Mouse (Mus musculus): Measurements from ENCODE around the gene 4930502E18Rik.
"Not testable (repeated sequence)": the region's sequence is repeated elsewhere in the genome, so short reads cannot be mapped to it uniquely, and the experiment has no call there.

Gene 4930502E18Rik

GRCm38 (mm10) chrX:53724596-53724995 is at the start of gene 4930502E18Rik:
Gene 4930502E18Rik, plus strand, starts transcription at chrX:53724826.
- no peak for DNase-seq

GRCm38 (mm10) chrX:53676943-53677342 is 47.7 kb upstream of the 4930502E18Rik start:
- peak; percentile 84 for DNase-seq

- not testable (repeated sequence) for DNase-seq
Observed at GRCm38 (mm10) chrX:53682650-53683049, 42.0 kb upstream of the 4930502E18Rik start.

GRCm38 (mm10) chrX:53684676-53685075 is 40.0 kb upstream of the 4930502E18Rik start:
- not testable (repeated sequence) for DNase-seq

GRCm38 (mm10) chrX:53692065-53692464 is 32.6 kb upstream of the 4930502E18Rik start:
- DNase-seq = no peak

- no peak for DNase-seq
Observed at GRCm38 (mm10) chrX:53693141-53693540, 31.5 kb upstream of the 4930502E18Rik start.

- no peak for DNase-seq
Observed at GRCm38 (mm10) chrX:53694008-53694777, 30.4 kb upstream of the 4930502E18Rik start.

GRCm38 (mm10) chrX:53699225-53699624 is 25.4 kb upstream of the 4930502E18Rik start:
- no peak for DNase-seq

- DNase-seq = no peak
Observed at GRCm38 (mm10) chrX:53702673-53703072, 22.0 kb upstream of the 4930502E18Rik start.

GRCm38 (mm10) chrX:53715942-53716322 is 8.7 kb upstream of the 4930502E18Rik start:
- DNase-seq = no peak

GRCm38 (mm10) chrX:53716323-53717182 is 8.1 kb upstream of the 4930502E18Rik start:
- DNase-seq = peak; percentile 34

- DNase-seq = peak; percentile 7
Observed at GRCm38 (mm10) chrX:53728967-53729366, 4.3 kb downstream of the 4930502E18Rik start.

GRCm38 (mm10) chrX:53752851-53753250 is 28.2 kb downstream of the 4930502E18Rik start:
- DNase-seq = no peak

GRCm38 (mm10) chrX:53757736-53758135 is 33.1 kb downstream of the 4930502E18Rik start, which contains the start of gene 1700013H16Rik:
Gene 1700013H16Rik, minus strand, starts transcription at chrX:53757831.
- no peak for DNase-seq

- no peak for DNase-seq
Observed at GRCm38 (mm10) chrX:53776276-53776675, 51.6 kb downstream of the 4930502E18Rik start, which contains the start of gene Zfp36l3. Gene Zfp36l3, minus strand, starts transcription at chrX:53776394.
